Mouse (Mus musculus) large intestine, adult 2 months (tissue): ENCODE results near the gene Them5. TPM values are rescaled to one million over a fixed set of nuclear protein-coding genes. Genes with fewer than 3 reads are reported as not detected.

Source experiments
- DNase-seq: peaks from one replicate; pipeline ENCODE4 v3.0.0-alpha.2; 2012; ENCODE audit warnings: low read depth, low spot score
- WGBS: fragments of 180-500 bp; shearing (Covaris S2); methylation state at CpG from one replicate; pipeline ENCODE4 v1.1.7; 2018; 5-methylcytosine and 5-hydroxymethylcytosine counted together
- polyA plus RNA-seq: library from polyadenylated mRNA; depleted of rRNA; stranded (reverse); fragments of >200 nt; gene quantifications from 2 replicates; pipeline ENCODE4 v1.2.3, GENCODE M21; 2012; rRNA removed

Gene Them5
- polyA plus RNA-seq = not detected in 2 replicates

DNA sequence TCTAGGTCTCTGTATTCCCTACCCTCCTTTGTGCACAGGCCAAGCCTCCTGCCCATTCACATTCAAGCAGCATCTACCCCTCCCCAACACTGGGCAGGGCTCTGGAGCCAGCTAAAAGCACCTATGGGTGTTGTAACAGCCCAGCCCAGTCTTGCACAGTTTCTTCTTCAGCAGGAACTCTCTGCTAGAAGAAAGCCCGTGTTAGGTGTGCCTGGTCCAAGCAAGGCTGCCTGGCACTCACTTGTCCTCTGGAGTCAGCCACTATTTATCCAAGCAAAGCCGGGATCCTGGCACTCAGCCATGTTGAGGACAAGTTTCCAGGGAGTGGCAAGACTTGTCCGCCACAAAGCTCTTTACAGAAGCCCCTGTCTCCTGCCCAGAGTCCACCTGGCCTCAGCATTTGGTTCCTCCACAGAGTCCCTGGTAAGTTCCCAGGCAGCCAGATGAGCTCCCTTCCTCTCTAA lies at the start of gene Them5:
Gene Them5, plus strand, starts transcription at position 141 of the 464 bp plus-strand sequence.
- WGBS = 13% methylated on average over 3 of the region's 3 CpGs
- no peak for DNase-seq

DNA sequence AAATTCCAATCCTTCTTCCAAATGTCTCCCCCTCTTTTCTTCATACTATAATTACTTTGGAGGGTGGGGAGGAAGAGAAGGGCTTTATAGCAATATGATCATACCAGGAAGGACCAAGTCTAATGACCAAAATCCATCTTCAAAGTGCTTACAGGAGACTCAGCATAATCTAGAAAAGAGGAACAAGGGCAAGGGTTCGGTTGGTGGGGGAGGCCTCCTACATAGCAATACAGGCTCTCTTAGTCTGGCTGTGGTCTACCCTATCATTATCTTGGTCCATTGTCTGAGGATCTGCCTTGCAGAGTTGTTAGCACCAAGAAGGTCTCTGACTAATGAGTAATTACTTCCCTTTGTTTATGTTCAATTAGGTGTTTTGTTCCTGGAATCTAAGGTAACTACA lies 36.4 kb upstream of the Them5 start:
- WGBS = 79% methylated on average over 1 of the region's 1 CpGs
- no peak for DNase-seq

DNA sequence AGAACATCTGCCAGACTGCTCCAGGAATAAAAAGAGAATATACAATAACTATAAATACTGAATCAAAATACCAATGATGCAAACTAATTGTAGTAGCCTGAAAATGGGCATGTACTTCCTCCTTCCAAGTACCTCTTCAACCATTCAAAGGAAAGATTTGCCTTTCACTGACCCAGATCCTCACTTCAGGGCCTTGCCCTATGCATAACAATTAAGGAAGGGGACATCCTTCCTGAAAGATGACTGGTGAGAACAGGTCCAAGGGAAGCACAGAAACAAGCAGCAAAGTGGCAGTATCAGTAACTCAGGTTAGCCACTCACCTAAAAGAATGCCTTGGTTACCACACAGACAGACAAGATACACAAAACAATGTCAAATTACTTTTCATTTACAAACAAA lies 34.9 kb upstream of the Them5 start:
- DNase-seq = no peak

DNA sequence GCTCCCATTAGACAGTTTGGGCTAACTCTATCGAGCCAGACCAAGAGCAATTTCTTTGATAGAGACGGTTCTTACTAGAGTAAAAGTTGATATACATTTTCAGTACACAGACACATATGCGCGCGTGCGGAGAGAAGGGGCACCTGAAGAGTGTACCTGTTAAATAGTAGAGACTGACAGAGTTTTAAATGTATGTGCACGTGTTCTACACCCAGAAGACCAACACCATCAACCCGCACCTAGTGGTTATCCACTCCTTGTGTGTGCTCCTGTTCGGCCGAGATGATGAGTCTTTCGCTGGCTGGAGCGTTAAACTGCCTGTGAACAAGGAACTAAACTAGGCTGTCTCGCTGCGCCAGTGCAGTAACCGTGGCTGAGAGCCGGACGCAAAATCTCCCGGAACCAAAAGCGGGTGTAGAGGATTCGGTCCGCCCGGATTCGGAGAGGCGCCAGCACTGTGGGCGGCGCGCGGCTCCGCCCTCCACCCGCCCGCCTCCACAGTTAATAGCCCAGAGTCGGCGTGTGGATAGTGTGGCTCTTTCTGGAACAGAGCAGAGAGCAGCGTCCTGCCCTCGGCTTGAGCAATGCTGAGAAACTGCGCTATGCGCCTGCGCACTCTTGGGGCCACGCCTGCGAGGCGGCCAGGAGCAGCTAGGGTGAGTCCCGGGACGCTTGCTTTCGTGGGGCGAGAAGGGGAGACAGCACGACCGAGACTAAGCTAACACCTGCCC lies 32.1 kb upstream of the Them5 start, which contains the start of gene Them4:
Gene Them4, plus strand, starts transcription at position 457 of the 731 bp plus-strand sequence.
- under 1% methylated on average over 47 of the region's 47 CpGs for WGBS
- DNase-seq = peak; percentile 93

DNA sequence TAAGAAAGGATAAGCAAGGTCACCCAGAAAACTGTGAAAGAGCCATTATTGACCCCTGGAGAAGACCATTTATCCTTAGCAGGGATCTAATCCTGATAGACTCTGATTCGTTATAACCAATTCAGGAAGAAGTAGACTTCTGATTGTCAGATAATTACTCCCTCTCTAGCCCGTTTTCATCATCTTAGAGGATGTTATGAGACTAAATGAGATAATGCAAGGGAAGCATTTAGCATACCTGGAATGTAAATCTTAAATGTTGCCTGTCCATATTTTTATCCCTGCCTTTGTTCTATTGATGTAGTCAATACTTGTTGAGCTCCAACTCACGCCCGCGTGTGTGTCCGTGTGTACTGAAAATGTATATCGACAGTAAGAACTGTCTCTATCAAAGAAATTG lies 31.4 kb upstream of the Them5 start:
- no peak for DNase-seq
- WGBS = 11% methylated on average over 7 of the region's 7 CpGs

DNA sequence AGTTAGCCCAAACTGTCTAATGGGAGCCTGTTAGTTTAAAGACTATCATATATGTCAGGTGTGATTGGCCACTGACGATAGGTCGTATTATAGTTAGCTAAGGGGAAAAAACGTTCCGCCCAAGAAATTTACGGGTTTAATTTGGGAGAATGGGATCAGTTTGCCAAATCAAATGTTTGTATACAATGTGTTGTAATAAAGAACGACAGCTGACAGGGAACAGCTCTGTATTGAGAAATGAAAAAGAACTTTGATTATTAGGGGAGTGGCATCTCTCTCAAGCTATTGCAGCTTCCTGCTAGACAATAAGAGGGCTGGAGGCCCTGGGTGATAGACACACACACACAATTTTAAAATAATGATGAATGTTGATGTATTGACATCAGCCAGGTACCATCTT lies 31.0 kb upstream of the Them5 start:
- WGBS = 20% methylated on average over 6 of the region's 6 CpGs
- peak; percentile 29 for DNase-seq

DNA sequence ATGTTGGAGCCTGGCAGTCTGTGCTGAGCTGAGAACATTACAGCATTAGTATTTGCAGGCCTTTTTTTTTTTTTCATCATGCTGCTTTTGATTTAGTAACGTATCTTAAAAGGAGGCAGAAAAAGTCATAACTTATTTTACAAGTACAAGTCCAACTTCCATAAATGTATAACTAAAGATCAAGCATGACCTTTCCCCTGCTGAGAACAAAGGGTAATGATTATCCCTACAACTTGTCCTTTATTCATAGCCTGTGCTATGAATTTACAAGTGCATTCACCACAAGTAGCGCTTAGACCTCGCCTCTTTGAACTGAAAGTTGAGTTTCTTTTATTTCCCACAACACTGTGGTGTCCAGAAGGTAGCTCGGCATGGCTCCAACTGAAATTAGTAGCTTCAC lies 30.5 kb upstream of the Them5 start:
- 36% methylated on average over 4 of the region's 4 CpGs for WGBS
- peak; percentile 59 for DNase-seq

DNA sequence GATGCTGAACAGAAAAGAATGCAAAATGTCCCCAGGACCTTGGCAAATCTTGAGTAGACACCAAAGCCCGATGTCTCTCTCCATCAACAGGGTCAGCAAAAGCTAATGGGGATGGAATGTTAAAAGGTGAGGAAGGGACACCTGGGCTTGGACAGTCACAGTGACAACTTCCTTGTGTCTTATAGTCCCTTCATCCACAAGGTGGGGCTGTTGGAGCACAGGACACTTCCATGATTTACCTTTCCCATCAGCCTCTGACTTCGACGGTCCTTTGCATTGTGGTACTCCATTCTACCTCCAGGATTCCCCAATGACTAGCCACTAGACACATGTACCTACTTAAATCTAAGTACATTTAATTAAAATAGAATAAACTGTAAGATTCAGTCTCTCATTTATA lies 13.2 kb upstream of the Them5 start:
- no peak for DNase-seq
- WGBS = 52% methylated on average over 3 of the region's 3 CpGs

DNA sequence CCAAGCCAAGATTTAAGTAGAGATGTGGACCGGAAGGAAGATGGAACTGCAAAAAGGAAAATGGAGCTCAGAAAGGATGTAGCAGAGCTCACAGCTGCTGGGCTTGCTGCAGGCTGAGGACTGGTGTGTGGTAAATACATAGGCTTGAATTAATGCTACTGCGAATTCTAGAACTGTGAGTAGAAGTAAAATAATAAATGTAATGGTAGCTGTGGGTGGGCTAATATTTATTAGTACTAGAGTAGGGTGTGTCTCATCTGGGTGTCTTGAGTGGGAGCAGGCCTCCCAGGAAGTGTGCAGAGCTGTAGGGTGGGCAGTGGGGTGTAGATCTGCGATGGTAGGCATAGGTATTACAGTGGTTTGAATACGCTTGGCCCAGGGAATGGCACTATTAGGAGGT lies 7.5 kb upstream of the Them5 start:
- 90% methylated on average over 4 of the region's 4 CpGs for WGBS
- no peak for DNase-seq

DNA sequence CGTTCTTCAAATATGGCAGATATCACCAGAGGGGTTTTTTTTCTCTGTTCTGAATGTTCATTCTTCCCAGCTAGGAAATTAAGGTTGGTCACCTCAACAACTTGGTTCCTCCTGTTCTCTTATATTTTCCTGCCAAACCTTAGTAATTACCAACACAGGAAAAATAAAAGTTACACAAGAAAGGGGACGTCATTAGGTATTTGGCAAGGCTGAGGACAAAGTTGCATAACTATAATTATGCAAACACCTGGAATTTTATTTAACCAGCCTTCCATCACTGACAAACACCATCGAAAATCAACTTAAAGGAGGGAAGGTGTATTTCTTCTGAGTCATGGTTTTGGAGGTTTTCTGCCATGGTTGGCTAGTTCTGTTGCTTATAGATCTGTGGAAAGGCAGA lies 3.4 kb upstream of the Them5 start:
- 49% methylated on average over 3 of the region's 3 CpGs for WGBS
- DNase-seq = no peak

DNA sequence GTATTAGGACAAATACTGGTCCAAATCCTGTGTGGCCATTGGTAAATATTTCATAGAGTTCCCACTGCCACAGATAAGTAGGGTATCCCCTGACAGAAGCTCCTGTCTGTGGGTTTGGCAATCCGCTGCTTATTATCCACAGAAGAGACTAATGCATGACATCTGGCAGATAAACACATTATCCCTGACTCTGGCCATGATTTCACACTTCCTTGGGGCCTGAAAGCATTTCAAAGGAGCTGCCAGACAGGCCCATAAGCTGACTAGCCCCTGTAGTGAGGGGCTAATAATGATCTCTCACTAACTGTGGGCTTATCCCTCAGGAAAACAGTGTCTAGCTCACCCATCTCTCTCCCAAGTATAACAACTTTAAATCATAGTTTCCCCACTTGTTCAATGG lies 653 bp downstream of the Them5 start:
- 84% methylated on average over 1 of the region's 1 CpGs for WGBS
- no peak for DNase-seq

DNA sequence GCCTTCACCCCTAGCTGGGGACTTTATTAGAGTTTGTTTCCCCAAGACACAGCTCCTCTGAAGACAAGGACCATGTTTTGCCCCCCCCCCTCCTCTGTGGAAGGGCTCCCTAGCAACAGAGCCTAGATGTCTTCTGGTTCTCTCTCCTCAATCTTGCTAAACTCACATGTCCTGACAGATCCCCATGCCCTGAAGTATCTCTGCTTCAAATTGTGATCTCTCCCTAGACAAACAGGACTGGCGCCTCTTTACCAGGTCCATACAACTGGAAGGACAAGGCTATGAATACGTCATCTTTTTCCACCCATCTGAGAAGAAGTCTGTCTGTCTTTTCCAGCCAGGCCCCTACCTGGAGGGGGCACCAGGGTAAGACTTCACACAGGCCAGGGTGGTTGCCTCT lies 2.3 kb downstream of the Them5 start:
- WGBS = 88% methylated on average over 2 of the region's 2 CpGs
- no peak for DNase-seq

DNA sequence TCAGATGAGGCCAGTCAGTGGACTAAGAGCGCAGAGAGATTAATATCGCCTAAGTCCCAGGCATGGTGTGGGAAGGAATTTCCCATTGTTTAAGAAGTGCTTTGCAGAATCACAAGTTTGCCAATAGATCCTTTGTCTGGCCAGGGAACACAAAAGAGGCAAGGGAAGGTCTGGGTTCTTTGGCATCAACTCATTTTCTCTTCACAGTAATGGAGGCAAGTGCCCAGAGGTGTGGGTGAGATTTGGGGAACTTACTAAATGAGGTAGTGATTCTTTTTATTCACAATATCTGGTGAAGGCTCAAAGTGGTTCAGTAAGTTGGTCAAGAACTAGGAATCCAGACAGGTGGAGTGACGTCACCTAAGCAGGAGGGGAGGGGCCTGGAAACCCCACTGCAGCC lies 3.0 kb downstream of the Them5 start:
- DNase-seq = no peak
- WGBS = 86% methylated on average over 3 of the region's 3 CpGs

DNA sequence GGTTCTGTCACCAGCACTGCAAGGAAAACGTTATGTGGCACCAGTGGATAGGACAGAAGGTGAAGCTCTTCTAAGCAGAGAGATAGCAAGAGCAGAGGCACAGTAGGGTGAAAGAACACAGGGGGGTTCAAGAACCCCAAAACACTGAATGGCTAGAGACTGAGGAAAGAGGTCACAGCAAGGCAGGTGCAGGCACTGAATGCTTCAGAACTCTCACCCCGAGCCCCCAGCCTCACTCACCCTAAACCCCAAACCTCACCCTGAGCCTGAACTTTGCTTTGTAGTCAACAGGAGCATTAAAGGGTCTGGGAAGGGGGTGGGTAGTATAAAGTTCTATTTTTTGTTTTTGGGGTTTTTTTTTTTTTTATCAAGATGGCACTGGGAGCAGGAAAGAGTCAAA lies 6.2 kb downstream of the Them5 start:
- WGBS = 77% methylated on average over 2 of the region's 2 CpGs
- DNase-seq = no peak

DNA sequence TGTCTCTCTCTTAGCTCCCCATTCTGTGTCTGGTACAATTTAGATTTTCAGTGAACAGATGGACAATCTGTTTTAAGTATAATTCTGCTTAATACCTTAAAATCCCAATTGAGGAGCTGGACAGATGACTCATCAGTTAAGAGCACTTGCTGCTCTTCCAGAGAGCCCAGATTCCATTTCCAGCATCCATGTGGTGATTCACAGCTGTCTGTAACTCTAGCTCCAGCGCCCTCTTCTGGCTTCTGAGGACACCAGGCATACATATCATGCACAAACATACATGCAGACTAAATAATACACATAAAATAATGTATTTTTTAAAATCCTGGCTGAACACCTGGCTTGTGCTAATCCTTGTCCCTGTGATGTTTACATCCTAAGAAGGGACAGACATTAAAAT lies 18.9 kb downstream of the Them5 start:
- 16% methylated on average over 1 of the region's 1 CpGs for WGBS
- no peak for DNase-seq

DNA sequence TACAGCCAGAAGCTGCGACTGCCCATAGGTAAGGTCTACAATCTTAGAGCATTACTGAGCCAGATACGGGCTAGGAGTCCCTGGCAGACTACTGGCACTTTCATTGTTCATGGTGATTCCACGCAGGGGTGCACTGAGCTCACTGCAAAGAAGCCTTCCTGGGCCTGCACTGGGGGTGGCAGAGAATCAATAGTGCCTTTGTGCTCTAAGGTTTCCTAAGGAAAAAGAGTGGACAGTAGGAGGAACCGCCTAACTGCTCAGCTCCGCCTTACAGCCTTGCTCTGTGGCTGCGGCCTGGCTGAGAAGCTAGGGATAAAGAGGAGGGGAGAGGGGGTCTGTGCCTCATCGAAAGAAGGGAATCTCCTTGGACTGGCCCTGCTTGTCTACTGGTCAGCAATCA lies 20.2 kb downstream of the Them5 start, which contains the start of gene C2cd4d:
Gene C2cd4d, plus strand, starts transcription at position 301 of the 400 bp plus-strand sequence.
- DNase-seq = no peak
- WGBS = 49% methylated on average over 7 of the region's 7 CpGs

DNA sequence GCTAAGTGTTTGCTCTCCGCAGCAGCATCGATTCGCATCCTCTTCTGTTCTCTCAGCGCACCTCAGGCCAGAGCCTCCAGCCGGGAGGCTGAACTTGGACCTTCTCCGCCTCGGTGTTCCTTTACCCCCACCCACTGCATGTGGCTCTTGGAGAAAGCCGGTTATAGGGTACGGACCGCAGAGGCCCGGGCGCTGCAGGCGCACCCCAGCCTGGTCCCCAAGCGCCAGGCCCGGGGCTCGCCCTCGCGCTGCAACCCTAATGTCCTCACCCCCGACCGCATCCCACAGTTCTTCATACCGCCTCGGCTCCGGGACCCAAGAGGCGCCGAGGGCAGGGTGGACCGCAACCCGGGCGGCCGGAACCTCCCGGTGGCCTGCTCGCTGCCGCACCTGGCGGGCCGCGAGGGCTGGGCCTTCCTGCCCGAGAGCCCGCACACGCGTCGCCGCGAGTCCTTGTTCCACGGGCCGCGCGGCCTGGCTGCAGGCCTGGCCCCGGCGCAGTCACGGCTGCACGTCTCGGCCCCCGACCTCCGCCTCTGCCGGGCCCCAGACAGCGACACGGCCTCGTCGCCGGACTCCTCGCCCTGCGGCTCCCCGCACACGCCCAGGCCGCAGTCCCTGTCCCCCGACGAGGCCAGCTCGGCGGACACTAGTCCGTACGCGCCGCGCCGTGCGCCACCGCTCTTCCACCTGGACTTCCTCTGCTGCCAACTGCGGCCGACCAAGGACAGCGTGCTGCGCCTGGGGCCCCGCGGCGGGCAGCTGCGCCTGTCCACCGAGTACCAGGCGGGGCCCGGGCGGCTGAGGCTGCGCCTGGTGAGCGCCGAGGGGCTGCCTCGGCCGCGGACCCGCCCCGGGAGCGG lies 21.6 kb downstream of the Them5 start:
- WGBS = 9% methylated on average over 97 of the region's 97 CpGs
- no peak for DNase-seq

DNA sequence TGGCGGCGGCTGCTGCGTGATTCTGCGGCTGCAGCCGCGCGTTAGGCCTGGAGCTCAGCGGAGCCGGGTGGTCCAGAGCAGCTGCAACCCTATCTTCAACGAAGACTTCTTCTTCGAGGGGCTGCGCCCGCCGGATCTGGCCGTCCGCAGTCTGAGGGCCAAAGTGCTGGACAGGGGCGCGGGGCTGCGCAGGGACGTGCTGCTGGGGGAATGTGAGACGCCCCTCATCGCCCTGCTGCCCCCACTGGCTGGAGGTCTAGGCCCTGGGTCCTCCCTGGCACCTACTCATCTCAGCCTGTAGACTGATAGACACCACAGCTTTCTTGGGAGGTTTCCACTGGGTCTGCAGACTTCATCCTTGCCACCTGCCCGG lies 22.2 kb downstream of the Them5 start:
- 23% methylated on average over 23 of the region's 23 CpGs for WGBS
- no peak for DNase-seq

DNA sequence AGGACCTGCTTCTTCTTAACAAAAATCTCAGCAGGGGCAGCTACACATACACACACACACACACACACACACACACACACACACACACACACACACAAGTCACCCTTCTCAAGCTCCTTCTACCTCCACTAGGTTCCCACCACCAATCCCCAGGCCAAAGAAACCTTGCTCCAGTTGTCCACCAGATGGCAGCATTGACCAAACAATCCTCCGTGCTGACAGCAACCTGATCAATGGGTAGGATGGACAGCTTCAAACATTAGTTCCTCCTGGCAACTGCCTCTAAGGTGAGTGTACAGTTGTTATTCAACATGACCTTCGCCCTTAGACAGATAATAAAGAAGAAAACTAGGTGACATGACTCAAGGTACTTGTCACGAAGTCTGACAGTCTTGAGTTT lies 24.9 kb downstream of the Them5 start:
- DNase-seq = peak; percentile 86

DNA sequence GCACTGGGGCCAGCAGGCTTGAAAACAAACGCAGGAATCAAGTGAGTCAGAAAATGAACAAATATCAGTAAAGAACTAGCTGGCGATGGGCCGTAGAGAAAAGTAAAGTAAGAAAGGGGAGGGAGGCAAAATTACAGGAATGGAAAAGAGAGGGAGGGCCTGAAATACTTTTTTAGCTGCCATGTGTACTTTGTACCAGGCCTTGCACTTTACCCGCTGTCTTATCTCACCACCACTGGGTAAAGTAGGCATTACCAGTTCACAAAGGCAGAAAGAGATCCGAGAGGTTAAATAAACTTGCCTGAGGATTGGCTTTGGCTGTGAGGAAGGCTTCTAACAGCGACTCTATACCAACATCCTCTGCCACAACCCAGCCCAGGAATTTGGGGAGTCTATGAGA lies 25.6 kb downstream of the Them5 start:
- no peak for DNase-seq
- 30% methylated on average over 6 of the region's 6 CpGs for WGBS

More for the DNA sequence above, 24.9 kb downstream of the Them5 start:
- WGBS = 5% methylated on average over 3 of the region's 3 CpGs

DNA sequence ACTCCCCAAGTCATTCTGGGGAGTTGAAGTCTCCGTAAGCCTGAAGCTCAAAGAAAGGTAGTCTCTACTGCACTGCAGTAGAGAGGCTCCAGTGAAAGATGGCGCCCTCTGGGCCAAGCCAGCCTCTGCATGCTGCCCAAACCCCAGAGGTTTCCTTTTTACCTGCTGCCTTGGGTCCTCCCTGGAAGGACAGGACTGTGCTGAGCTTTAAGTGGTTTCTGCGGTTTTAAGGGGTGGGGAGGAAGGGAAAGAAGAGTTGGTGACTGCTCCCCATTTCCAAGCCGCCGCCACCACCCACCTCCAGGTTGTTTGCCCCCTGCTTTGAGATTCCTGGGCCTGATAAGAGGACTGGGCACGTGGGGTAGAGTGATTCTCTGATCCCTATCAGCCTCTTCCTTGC lies 26.7 kb downstream of the Them5 start:
- WGBS = 78% methylated on average over 6 of the region's 6 CpGs
- DNase-seq = no peak
